Mouse (Mus musculus) G1E (cell line): ENCODE results near the gene Rhox2e. TPM values are rescaled to one million over a fixed set of nuclear protein-coding genes. Genes with fewer than 3 reads are reported as not detected.
"Not testable (repeated sequence)": the region's sequence is repeated elsewhere in the genome, so short reads cannot be mapped to it uniquely, and the experiment has no call there.

Source experiments
- ATAC-seq: 2 replicates; pipeline ENCODE4 v1.8.0; 2016; ENCODE audit warnings: mild to moderate bottlenecking; ENCODE audit not compliant: insufficient number of reproducible peaks, poor library complexity, low FRiP score, severe bottlenecking; ENCODE audit errors: extremely low read depth
- DNase-seq: peaks from one replicate; pipeline ENCODE4 v3.0.0; 2012; ENCODE audit warnings: low spot score
- H3K27me3 ChIP-seq: 2 replicates; pipeline ENCODE4 v1.6.1; 2012; ENCODE audit warnings: mild to moderate bottlenecking, low read length, inconsistent platforms; ENCODE audit not compliant: insufficient read depth
- H3K36me3 ChIP-seq: replicated peaks from 2 replicates; pipeline ENCODE3; 2012; ENCODE audit warnings: mild to moderate bottlenecking, inconsistent platforms
- H3K4me1 ChIP-seq: 2 replicates; pipeline ENCODE4 v1.6.1; 2012; ENCODE audit warnings: low read depth, low read length, inconsistent platforms, mixed read lengths; ENCODE audit not compliant: insufficient read depth
- H3K4me3 ChIP-seq: 2 replicates; pipeline ENCODE4 v1.5.1; 2012; ENCODE audit warnings: low read depth, mild to moderate bottlenecking, inconsistent platforms, low read length, moderate library complexity, mixed read lengths
- H3K9me3 ChIP-seq: replicated peaks from 2 replicates; pipeline ENCODE4 v1.6.1; 2012; ENCODE audit warnings: inconsistent platforms
- polyA plus RNA-seq: library from polyadenylated mRNA; stranded (reverse); fragments of >175 nt; gene quantifications from 2 replicates; pipeline ENCODE4 v1.2.3, GENCODE M21; 2012
- total RNA-seq, 2 experiments: library from RNA; stranded (forward) in 1 of 2; stranded (reverse) in 1 of 2; fragments of 200-1000 nt in 1 of 2; fragments of >200 nt in 1 of 2; fragmentation: Nextera tagmentation in 1 of 2; gene quantifications; 2 replicates each; pipeline ENCODE4 v1.2.3; 2014 to 2017

Gene Rhox2e
- total RNA-seq (2014; fragmentation: Nextera tagmentation) = not detected in 2 replicates
- not detected in 2 replicates for total RNA-seq (2017)
- polyA plus RNA-seq = not detected in 2 replicates

DNA sequence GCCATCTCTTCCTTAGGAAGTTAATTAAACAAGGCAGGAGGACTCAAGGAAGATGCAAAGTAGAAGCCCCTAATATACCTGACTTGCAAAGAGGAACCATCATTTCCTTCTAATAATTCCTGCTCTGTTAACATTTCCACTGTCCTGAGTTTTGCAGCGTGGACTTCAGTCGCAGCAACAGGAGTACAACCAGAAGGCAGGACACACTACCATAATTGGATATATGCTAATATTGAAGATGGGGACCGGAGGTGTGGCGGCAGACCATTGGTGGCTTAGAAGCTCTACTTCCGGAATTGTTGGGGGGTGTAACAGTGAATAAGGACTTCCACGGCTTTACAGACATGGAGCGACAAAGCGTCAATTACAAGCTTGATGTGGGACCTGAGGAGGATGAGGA is at the start of gene Rhox2e:
Gene Rhox2e (plus strand): TSS at position 301 of the 400 bp plus-strand sequence.
- not testable (repeated sequence) for H3K4me3 ChIP-seq, H3K4me1 ChIP-seq, H3K36me3 ChIP-seq, DNase-seq, H3K9me3 ChIP-seq, ATAC-seq, H3K27me3 ChIP-seq

DNA sequence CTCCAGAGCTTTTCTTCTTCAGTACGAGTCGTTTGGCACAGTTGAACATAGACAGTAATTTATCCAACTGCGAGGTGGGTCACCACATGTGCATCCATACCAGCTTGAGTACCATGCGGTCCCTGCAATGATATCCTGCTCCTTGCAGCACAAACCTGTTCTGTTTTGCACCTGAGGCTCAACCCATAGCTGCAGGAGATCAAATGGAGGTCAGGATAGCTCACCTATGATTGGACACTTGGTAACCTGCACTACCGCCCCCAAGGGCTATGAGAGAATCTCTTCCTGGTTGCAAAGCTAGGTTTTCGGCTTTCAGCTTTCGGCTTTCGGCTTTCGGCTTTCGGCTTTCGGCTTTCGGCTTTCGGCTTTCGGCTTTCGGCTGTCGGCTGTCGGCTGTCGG is 16.2 kb upstream of the Rhox2e start, which contains the start of gene Rhox4d:
Gene Rhox4d (plus strand): TSS at position 301 of the 400 bp plus-strand sequence.
- DNase-seq, ATAC-seq, H3K36me3 ChIP-seq, H3K27me3 ChIP-seq, H3K9me3 ChIP-seq, H3K4me1 ChIP-seq, H3K4me3 ChIP-seq: not testable (repeated sequence)

DNA sequence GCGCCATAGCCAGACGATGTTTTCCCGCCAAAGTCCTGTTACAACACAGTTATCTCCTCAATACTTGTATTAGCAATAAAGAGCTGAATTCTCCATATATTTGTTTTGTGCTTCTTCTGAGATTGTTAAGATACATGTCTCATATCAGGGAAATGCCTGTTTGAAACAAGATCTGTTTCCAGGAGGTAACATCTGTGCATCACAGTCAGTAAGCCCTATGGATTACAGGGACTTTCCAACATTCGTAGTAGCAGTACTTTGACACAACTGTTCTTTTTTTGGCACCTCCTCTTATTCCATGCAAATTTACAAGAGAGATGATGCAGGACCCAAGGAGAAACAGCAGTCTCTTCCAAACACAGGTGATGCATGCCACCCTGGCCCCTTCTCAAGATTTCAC is 11.5 kb downstream of the Rhox2e start, which contains the start of gene Rhox3e:
Gene Rhox3e (plus strand): TSS at position 301 of the 400 bp plus-strand sequence.
- not testable (repeated sequence) for DNase-seq

DNA sequence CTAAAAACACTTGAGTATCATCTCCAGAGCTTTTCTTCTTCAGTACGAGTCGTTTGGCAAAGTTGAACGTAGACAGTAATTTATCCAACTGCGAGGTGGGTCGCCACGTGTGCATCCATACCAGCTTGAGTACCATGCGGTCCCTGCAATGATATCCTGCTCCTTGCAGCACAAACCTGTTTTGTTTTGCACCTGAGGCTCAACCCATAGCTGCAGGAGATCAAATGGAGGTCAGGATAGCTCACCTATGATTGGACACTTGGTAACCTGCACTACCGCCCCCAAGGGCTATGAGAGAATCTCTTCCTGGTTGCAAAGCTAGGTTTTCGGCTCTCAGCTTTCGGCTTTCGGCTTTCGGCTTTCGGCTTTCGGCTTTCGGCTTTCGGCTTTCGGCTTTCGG is 26.9 kb downstream of the Rhox2e start, which contains the start of gene Rhox4e:
Gene Rhox4e (plus strand): TSS at position 301 of the 400 bp plus-strand sequence.
- not testable (repeated sequence) for H3K9me3 ChIP-seq, H3K4me3 ChIP-seq, H3K36me3 ChIP-seq, ATAC-seq, DNase-seq, H3K4me1 ChIP-seq, H3K27me3 ChIP-seq

More for the DNA sequence above, 11.5 kb downstream of the Rhox2e start, which contains the start of gene Rhox3e:
- H3K36me3 ChIP-seq, H3K27me3 ChIP-seq, H3K4me3 ChIP-seq, H3K9me3 ChIP-seq, ATAC-seq, H3K4me1 ChIP-seq: not testable (repeated sequence)

DNA sequence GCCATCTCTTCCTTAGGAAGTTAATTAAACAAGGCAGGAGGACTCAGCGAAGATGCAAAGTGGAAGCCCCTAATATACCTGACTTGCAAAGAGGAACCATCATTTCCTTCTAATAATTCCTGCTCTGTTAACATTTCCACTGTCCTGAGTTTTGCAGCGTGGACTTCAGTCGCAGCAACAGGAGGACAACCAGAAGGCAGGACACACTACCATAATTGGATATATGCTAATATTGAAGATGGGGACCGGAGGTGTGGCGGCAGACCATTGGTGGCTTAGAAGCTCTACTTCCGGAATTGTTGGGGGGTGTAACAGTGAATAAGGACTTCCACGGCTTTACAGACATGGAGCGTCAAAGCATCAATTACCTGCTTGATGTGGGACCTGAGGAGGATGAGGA is 40.9 kb downstream of the Rhox2e start, which contains the start of gene Rhox2f:
Gene Rhox2f (plus strand): TSS at position 301 of the 400 bp plus-strand sequence.
- not testable (repeated sequence) for ATAC-seq, H3K27me3 ChIP-seq, H3K4me3 ChIP-seq, H3K4me1 ChIP-seq, DNase-seq, H3K9me3 ChIP-seq, H3K36me3 ChIP-seq

DNA sequence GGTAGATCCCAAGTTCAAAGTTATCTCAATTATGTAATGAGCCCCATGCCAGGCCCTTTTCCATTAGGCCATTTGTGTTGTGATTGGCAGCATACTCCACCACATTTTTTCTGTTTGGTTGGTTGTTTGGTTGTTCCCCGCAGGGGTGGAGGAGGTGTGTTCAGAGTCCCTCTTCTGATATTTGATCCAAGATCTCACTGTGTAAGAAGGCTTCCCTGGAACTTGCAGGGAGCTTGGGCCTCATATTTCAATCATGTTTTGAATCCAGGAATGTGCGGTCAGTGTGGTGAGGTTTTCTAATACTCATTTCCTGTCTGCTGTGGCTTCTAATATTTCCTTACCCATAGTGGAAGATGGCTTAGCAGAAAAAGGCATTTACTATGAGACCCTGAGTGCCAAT is 42.4 kb downstream of the Rhox2e start:
- not testable (repeated sequence) for DNase-seq

DNA sequence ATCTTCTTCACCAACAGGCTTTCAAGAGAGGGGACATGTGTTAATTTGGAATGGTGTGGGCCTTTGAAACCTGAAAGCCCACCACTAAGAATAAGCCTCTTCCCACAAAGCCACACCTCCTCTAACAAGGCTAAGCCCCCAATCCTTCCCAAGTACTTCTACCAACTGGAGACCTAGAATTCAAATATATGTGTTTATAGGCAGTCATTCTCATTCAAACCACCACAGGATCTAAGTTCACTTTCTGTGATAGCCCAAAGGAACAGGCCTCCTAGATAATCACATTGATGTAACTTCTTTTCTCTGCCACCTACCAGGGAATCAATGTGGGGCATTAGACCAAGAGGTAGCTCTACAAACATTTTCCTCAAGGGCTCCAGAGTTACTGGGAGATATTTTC is 50.4 kb downstream of the Rhox2e start, which contains the start of gene Rhox3f:
Gene Rhox3f (plus strand): TSS at position 301 of the 400 bp plus-strand sequence.
- DNase-seq, H3K27me3 ChIP-seq: not testable (repeated sequence)

More for the DNA sequence above, 42.4 kb downstream of the Rhox2e start:
- not testable (repeated sequence) for H3K36me3 ChIP-seq, ATAC-seq, H3K27me3 ChIP-seq, H3K4me3 ChIP-seq, H3K4me1 ChIP-seq, H3K9me3 ChIP-seq

More for the DNA sequence above, 50.4 kb downstream of the Rhox2e start, which contains the start of gene Rhox3f:
- not testable (repeated sequence) for ATAC-seq, H3K4me3 ChIP-seq, H3K4me1 ChIP-seq, H3K9me3 ChIP-seq, H3K36me3 ChIP-seq

Other genes with a start within 250 kb of the Rhox2e start
- gene Rhox3a2, start 150.4 kb upstream of the Rhox2e start, total RNA-seq (2014; fragmentation: Nextera tagmentation) = not detected in 2 replicates
- 0.22 TPM in 1 of 2 replicates, not detected in the other for gene Rhox3a2, start 150.4 kb upstream of the Rhox2e start, total RNA-seq (2017)
- gene Rhox3a2, start 150.4 kb upstream of the Rhox2e start, polyA plus RNA-seq = not detected in 2 replicates
- gene Rhox4a2, start 139.6 kb upstream of the Rhox2e start, total RNA-seq (2014; fragmentation: Nextera tagmentation) = not detected in 2 replicates
- not detected in 2 replicates for gene Rhox4a2, start 139.6 kb upstream of the Rhox2e start, total RNA-seq (2017)
- gene Rhox4a2, start 139.6 kb upstream of the Rhox2e start, polyA plus RNA-seq = not detected in 2 replicates
- not detected in 2 replicates for gene Rhox2b, start 118.4 kb upstream of the Rhox2e start, total RNA-seq (2014; fragmentation: Nextera tagmentation)
- gene Rhox2b, start 118.4 kb upstream of the Rhox2e start, total RNA-seq (2017) = 0.33 TPM in 1 of 2 replicates, not detected in the other
- gene Rhox2b, start 118.4 kb upstream of the Rhox2e start, polyA plus RNA-seq = not detected in 2 replicates
- gene Rhox4b, start 98.0 kb upstream of the Rhox2e start, total RNA-seq (2014; fragmentation: Nextera tagmentation) = not detected in 2 replicates
- not detected in 2 replicates for gene Rhox4b, start 98.0 kb upstream of the Rhox2e start, total RNA-seq (2017)
- not detected in 2 replicates for gene Rhox4b, start 98.0 kb upstream of the Rhox2e start, polyA plus RNA-seq
- not detected in 2 replicates for gene Rhox2c, start 76.8 kb upstream of the Rhox2e start, total RNA-seq (2014; fragmentation: Nextera tagmentation)
- not detected in 2 replicates for gene Rhox2c, start 76.8 kb upstream of the Rhox2e start, total RNA-seq (2017)
- gene Rhox2c, start 76.8 kb upstream of the Rhox2e start, polyA plus RNA-seq = not detected in 2 replicates
- gene Rhox3c, start 71.9 kb upstream of the Rhox2e start, total RNA-seq (2014; fragmentation: Nextera tagmentation) = not detected in 2 replicates
- not detected in 2 replicates for gene Rhox3c, start 71.9 kb upstream of the Rhox2e start, total RNA-seq (2017)
- not detected in 2 replicates for gene Rhox3c, start 71.9 kb upstream of the Rhox2e start, polyA plus RNA-seq
- gene Rhox4c, start 50.1 kb upstream of the Rhox2e start, total RNA-seq (2014; fragmentation: Nextera tagmentation) = not detected in 2 replicates
- not detected in 2 replicates for gene Rhox4c, start 50.1 kb upstream of the Rhox2e start, total RNA-seq (2017)
- not detected in 2 replicates for gene Rhox4c, start 50.1 kb upstream of the Rhox2e start, polyA plus RNA-seq
- gene Rhox2d, start 37.0 kb upstream of the Rhox2e start, total RNA-seq (2014; fragmentation: Nextera tagmentation) = not detected in 2 replicates
- not detected in 2 replicates for gene Rhox2d, start 37.0 kb upstream of the Rhox2e start, total RNA-seq (2017)
- not detected in 2 replicates for gene Rhox2d, start 37.0 kb upstream of the Rhox2e start, polyA plus RNA-seq
- gene Rhox4d, start 16.1 kb upstream of the Rhox2e start, total RNA-seq (2014; fragmentation: Nextera tagmentation) = not detected in 2 replicates
- gene Rhox4d, start 16.1 kb upstream of the Rhox2e start, total RNA-seq (2017) = 0.17 TPM in 1 of 2 replicates, not detected in the other
- not detected in 2 replicates for gene Rhox4d, start 16.1 kb upstream of the Rhox2e start, polyA plus RNA-seq
- gene Rhox3e, start 11.6 kb downstream of the Rhox2e start, total RNA-seq (2014; fragmentation: Nextera tagmentation) = not detected in 2 replicates
- gene Rhox3e, start 11.6 kb downstream of the Rhox2e start, total RNA-seq (2017) = not detected in 2 replicates
- gene Rhox3e, start 11.6 kb downstream of the Rhox2e start, polyA plus RNA-seq = not detected in 2 replicates
- not detected in 2 replicates for gene Rhox4e, start 27.0 kb downstream of the Rhox2e start, total RNA-seq (2014; fragmentation: Nextera tagmentation)
- not detected in 2 replicates for gene Rhox4e, start 27.0 kb downstream of the Rhox2e start, total RNA-seq (2017)
- not detected in 2 replicates for gene Rhox4e, start 27.0 kb downstream of the Rhox2e start, polyA plus RNA-seq
- gene Rhox2f, start 41.0 kb downstream of the Rhox2e start, total RNA-seq (2014; fragmentation: Nextera tagmentation) = not detected in 2 replicates
- gene Rhox2f, start 41.0 kb downstream of the Rhox2e start, total RNA-seq (2017) = not detected in 2 replicates
- gene Rhox2f, start 41.0 kb downstream of the Rhox2e start, polyA plus RNA-seq = not detected in 2 replicates
- not detected in 2 replicates for gene Rhox3f, start 50.5 kb downstream of the Rhox2e start, total RNA-seq (2014; fragmentation: Nextera tagmentation)
- not detected in 2 replicates for gene Rhox3f, start 50.5 kb downstream of the Rhox2e start, total RNA-seq (2017)
- not detected in 2 replicates for gene Rhox3f, start 50.5 kb downstream of the Rhox2e start, polyA plus RNA-seq
- gene Rhox4f, start 77.3 kb downstream of the Rhox2e start, total RNA-seq (2014; fragmentation: Nextera tagmentation) = not detected in 2 replicates
- not detected in 2 replicates for gene Rhox4f, start 77.3 kb downstream of the Rhox2e start, total RNA-seq (2017)
- not detected in 2 replicates for gene Rhox4f, start 77.3 kb downstream of the Rhox2e start, polyA plus RNA-seq
- not detected in 2 replicates for gene Rhox3g, start 98.2 kb downstream of the Rhox2e start, total RNA-seq (2014; fragmentation: Nextera tagmentation)
- not detected in 2 replicates for gene Rhox3g, start 98.2 kb downstream of the Rhox2e start, total RNA-seq (2017)
- gene Rhox3g, start 98.2 kb downstream of the Rhox2e start, polyA plus RNA-seq = not detected in 2 replicates
- gene Rhox2g, start 113.0 kb downstream of the Rhox2e start, total RNA-seq (2014; fragmentation: Nextera tagmentation) = not detected in 2 replicates
- not detected in 2 replicates for gene Rhox2g, start 113.0 kb downstream of the Rhox2e start, total RNA-seq (2017)
- gene Rhox2g, start 113.0 kb downstream of the Rhox2e start, polyA plus RNA-seq = not detected in 2 replicates
- not detected in 2 replicates for gene Rhox4g, start 120.9 kb downstream of the Rhox2e start, total RNA-seq (2014; fragmentation: Nextera tagmentation)
- gene Rhox4g, start 120.9 kb downstream of the Rhox2e start, total RNA-seq (2017) = 0.16 TPM in 1 of 2 replicates, not detected in the other
- not detected in 2 replicates for gene Rhox4g, start 120.9 kb downstream of the Rhox2e start, polyA plus RNA-seq
- gene Rhox3h, start 138.3 kb downstream of the Rhox2e start, total RNA-seq (2014; fragmentation: Nextera tagmentation) = not detected in 2 replicates
- gene Rhox3h, start 138.3 kb downstream of the Rhox2e start, total RNA-seq (2017) = not detected in 2 replicates
- not detected in 2 replicates for gene Rhox3h, start 138.3 kb downstream of the Rhox2e start, polyA plus RNA-seq
- gene Rhox2h, start 142.8 kb downstream of the Rhox2e start, total RNA-seq (2014; fragmentation: Nextera tagmentation) = not detected in 2 replicates
- gene Rhox2h, start 142.8 kb downstream of the Rhox2e start, total RNA-seq (2017) = 0.60 and 0.93 TPM in 2 replicates
- 0.07 TPM in 1 of 2 replicates, not detected in the other for gene Rhox2h, start 142.8 kb downstream of the Rhox2e start, polyA plus RNA-seq